Mouse (Mus musculus): ENCODE measurements around the gene Ftsj3. TPM values are rescaled to one million over a fixed set of nuclear protein-coding genes. Genes with fewer than 3 reads are reported as not detected.
A peak's percentile ranks its signal among the peaks of the same experiment; 100 is the strongest.

Ftsj3 gene
- polyA plus RNA-seq (2015; fragmentation: Nextera tagmentation; extraction: Ambion mirVana): 37.4 and 38.3 TPM in 2 replicates

DNA sequence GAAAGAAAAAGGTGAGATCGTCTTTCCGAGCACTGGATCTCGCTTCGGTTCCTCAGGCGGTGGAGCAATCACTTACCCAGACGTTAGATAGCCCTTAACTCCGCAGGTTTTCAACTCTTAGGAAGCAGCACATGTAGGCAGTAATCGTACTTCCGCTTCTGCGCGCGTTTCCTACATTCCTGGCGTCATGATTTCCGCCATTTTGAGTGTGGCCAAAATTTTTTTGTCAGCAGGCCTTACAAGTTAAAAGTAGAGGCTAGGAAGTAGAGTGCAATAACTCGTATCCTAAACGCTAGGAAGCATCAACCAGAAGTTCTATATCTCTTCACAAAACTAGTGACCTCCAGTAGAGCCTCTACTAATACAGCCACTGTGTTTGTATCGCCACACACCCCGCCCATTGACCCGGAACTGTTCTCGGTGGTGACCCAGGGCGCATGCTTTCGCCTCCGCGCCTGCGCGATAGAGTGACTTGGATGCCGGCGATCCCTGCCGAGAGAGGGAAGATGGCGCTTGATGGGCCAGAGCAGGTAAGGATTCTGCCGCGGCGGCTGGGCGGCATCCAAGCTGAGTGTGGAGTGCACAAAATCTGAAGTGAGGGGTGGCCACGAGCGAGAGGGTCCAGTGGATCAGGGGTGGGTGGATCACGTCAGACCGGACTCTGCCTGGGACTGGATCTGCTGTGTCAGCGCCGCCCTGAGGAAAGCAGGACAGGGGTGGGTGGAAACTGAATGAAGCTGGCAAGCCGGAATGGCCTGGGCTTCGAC is at the start of gene Ftsj3, which contains the start of gene Psmc5:
Gene Ftsj3 (minus strand): TSS at position 395 of the 767 bp plus-strand sequence.
Gene Psmc5 (plus strand): TSS at position 470 of the 767 bp plus-strand sequence.
- peaks cover 29% of the 10 kb centered on the region for H3K4me1 ChIP-seq (replicated peaks)
- WGBS: under 1% methylated on average over 42 of the region's 42 CpGs

DNA sequence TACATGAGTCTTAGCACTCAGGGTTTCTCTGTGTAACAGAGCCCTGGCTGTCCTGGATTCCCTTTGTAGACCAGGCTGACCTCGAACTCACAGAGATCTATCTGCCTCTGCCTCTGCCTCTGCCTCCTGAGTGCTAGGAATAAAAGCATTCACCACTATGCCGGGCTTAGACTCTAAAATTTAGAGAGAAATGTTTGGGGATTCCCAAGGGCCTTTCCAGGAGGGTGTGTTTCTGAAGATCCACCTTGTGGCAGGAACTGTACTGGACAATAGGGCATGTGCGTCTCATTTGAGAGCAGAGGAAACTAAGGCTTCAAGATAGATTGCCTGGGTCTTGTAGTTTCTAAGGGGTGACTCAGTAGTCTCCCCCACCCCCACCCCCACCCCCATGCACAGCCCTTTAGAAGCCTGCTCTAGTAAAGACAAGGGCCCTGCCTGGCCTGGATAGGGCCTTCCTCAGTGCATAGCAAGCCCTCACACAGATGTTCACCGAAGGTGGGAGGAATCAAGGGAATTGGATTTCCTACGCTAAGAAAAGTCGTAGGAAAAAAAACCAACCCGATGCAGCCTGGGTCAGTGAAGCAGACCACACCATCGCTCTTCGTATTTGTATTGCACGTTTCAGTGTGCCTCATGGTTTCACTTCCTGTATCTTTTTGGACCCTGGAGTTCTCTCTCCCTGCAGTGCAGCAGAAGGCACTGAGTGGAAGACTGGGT is 49.6 kb upstream of the Ftsj3 start:
- no peak overlapping the region for H3K9ac ChIP-seq
- ATAC-seq (ENCODE audit: low FRiP score): no peak
- H3K4me1 ChIP-seq (replicated peaks): no peaks in the 10 kb centered on the region
- H3K27me3 ChIP-seq: no peaks in the 10 kb centered on the region
- H3K27ac ChIP-seq: no peak overlapping the region
- 86% methylated on average over 10 of the region's 10 CpGs for WGBS
- H3K4me2 ChIP-seq: no peak overlapping the region
- H3K9me3 ChIP-seq: no peaks in the 10 kb centered on the region
- no peaks in the 10 kb centered on the region for H3K36me3 ChIP-seq
- H3K4me3 ChIP-seq: no peak overlapping the region

More for the DNA sequence above, at the start of gene Ftsj3, which contains the start of gene Psmc5:
- Histone ChIP-seq H3K4me3 (peak within 1 kb of the TSS; percentile 84), H3K27me3 (no peaks in the 10 kb centered on the region), H3K9me3 (no peaks in the 10 kb centered on the region), H3K9ac (peak within 1 kb of the TSS; percentile 88), H3K4me2 (peak within 1 kb of the TSS; percentile 99), H3K36me3 (peaks cover 50% of the 10 kb centered on the region), H3K27ac (peak within 1 kb of the TSS; percentile 90)
- ATAC-seq (ENCODE audit: low FRiP score): peak; percentile 97

DNA sequence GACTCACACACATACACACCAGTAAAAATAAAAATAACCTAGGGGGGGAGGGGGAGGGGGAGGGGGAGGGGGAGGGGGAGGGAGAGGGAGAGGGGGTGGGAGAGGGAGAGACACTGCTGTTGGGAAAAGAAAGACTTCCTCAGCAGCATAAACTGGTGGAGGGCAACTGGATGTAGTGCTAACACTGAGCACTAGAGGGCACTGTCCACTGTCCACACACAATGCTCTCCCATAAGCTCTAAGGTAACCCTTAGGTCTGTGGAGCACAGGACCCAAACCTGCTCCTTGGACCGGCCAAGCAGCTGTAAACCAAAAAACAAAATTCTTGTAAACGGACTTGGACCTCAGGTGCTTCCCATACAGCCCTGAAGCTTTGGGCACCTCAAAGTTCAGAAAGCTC is 46.8 kb upstream of the Ftsj3 start:
- Histone ChIP-seq H3K4me2 (no peak overlapping the region), H3K9ac (no peak overlapping the region), H3K36me3 (no peaks in the 10 kb centered on the region), H3K4me3 (no peak overlapping the region), H3K27me3 (no peaks in the 10 kb centered on the region), H3K27ac (no peak overlapping the region), H3K9me3 (no peaks in the 10 kb centered on the region), H3K4me1 (replicated peaks) (no peaks in the 10 kb centered on the region)
- no peak; the same call in 1 of the 2 replicates for ATAC-seq (ENCODE audit: low FRiP score)
- WGBS: 17% methylated on average over 2 of the region's 2 CpGs

DNA sequence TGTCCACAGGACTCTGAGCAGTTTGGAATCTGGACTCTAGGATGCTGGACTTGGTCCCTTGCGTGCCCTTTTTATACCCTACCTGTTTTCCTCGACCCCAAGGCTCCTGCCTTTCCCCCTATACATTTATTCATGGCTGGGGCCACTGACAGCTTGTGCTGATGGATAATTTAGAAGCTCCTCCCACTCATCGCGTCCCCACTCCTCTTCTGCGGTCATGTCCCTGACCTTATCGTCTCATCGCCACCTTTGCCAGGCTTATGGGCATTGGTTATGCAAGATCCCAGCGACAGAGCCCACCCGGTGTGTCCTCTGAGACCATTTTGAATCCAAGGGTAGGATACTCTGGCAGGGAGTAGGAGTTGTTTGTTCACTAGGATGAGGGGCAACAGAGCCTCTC is 45.9 kb upstream of the Ftsj3 start, which contains the start of gene Gh:
Gene Gh (minus strand): TSS at position 101 of the 400 bp plus-strand sequence.
- Histone ChIP-seq H3K27me3 (no peaks in the 10 kb centered on the region), H3K36me3 (no peaks in the 10 kb centered on the region), H3K4me3 (no peak within 1 kb of the TSS), H3K4me2 (no peak within 1 kb of the TSS), H3K4me1 (replicated peaks) (no peaks in the 10 kb centered on the region), H3K9me3 (no peaks in the 10 kb centered on the region), H3K9ac (no peak within 1 kb of the TSS), H3K27ac (no peak within 1 kb of the TSS)
- 75% methylated on average over 9 of the region's 9 CpGs for WGBS
- no peak for ATAC-seq (ENCODE audit: low FRiP score)

DNA sequence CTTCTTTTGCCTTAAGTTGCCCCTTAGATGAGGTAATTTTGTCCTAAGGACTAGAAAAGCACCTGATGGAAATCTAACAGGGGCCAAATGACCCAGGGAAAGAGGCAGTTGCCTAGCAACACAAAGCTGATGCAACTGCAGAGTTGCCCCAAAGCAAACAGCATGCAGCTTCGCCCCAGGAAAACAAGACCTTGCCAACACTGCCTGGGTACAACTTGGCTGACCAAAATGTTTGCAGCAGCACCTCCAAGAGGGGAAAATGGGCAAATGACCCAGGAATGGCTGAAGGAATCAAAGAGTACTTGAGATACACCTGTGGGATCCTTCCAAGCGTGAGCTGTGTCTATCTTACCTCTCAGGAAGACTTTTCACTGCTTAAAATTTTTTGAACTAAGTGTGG is 36.0 kb upstream of the Ftsj3 start:
- Histone ChIP-seq H3K9me3 (no peaks in the 10 kb centered on the region), H3K9ac (no peak overlapping the region), H3K27ac (no peak overlapping the region), H3K4me2 (no peak overlapping the region), H3K4me3 (no peak overlapping the region), H3K4me1 (replicated peaks) (0 out of 2 replicates have a peak, but pooled peaks cover 3% of the 10 kb centered on the region), H3K36me3 (no peaks in the 10 kb centered on the region), H3K27me3 (no peaks in the 10 kb centered on the region)
- ATAC-seq (ENCODE audit: low FRiP score): no peak
- 90% methylated on average over 2 of the region's 2 CpGs for WGBS

DNA sequence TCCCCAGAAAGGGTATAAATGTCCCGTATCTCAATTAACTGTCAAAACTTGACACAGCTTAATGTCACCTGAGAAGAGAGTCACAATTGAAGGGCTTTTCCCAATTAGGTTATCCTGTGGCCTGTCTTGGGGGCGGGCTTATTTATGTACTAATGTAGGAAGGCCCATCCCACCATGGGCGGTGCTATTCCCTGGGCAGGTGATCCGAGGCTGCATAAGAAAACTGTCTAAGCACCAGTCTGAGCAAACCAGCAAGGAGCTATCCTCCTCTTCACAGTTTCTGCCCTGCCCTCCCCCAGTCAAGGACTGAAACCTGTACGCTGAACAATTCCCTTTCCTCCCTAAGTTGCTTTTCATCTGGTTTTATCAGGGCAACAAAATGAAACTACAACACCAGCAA is 34.5 kb upstream of the Ftsj3 start:
- H3K27me3 ChIP-seq: no peaks in the 10 kb centered on the region
- no peak for ATAC-seq (ENCODE audit: low FRiP score)
- H3K4me3 ChIP-seq: no peak overlapping the region
- H3K27ac ChIP-seq: no peak overlapping the region
- no peak overlapping the region for H3K9ac ChIP-seq
- H3K4me1 ChIP-seq (replicated peaks): 0 out of 2 replicates have a peak, but pooled peaks cover 3% of the 10 kb centered on the region
- H3K9me3 ChIP-seq: no peaks in the 10 kb centered on the region
- H3K36me3 ChIP-seq: no peaks in the 10 kb centered on the region
- 92% methylated on average over 5 of the region's 5 CpGs for WGBS
- no peak overlapping the region for H3K4me2 ChIP-seq

DNA sequence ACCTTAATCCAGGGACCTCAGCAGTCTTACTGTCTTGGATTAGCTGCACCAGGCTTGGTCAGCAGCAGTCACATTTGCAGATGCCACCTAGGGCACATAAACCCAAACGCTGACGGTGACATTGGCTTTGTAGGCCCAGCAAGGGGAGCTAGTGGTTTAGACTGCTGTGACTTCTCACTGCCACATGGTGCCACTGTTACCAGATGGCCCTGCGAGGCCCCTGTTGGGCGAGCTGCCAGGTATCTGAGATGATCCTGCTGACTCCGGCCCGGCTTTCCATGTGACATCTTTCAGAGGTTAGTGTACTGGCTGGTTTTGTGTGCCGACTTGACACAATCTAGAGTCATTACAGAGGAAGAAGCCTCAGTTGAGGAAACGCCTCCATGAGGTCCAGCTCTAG is 33.5 kb upstream of the Ftsj3 start:
- WGBS: 65% methylated on average over 8 of the region's 8 CpGs
- Histone ChIP-seq H3K27ac (no peak overlapping the region), H3K4me3 (no peak overlapping the region), H3K9me3 (no peaks in the 10 kb centered on the region), H3K9ac (no peak overlapping the region), H3K36me3 (no peaks in the 10 kb centered on the region), H3K4me1 (replicated peaks) (0 out of 2 replicates have a peak, but pooled peaks cover 3% of the 10 kb centered on the region), H3K4me2 (no peak overlapping the region), H3K27me3 (no peaks in the 10 kb centered on the region)
- no peak for ATAC-seq (ENCODE audit: low FRiP score)

DNA sequence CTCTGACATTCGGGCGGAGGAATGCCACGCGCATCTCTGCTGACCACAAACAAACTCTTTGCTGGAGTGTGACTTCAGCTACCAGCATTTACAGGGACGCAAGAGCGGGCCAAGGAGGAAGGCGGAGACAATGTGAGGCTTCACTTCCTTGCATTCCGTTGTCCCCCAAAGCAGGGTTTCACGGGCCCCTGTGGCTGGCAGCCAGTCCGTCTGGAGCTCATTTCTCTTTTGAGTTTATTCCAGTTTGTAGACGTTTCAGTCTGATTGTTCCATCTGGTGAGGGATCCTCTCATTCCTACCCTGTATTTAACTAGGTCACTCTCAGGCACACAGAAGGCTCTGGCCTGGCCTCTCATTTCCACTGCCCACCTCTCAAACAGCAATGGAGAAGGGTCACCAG is 31.1 kb upstream of the Ftsj3 start:
- H3K4me1 ChIP-seq (replicated peaks): 0 out of 2 replicates have a peak, but pooled peaks cover 3% of the 10 kb centered on the region
- H3K4me3 ChIP-seq: no peak overlapping the region
- no peaks in the 10 kb centered on the region for H3K36me3 ChIP-seq
- no peaks in the 10 kb centered on the region for H3K27me3 ChIP-seq
- no peak overlapping the region for H3K4me2 ChIP-seq
- H3K27ac ChIP-seq: no peak overlapping the region
- no peak for ATAC-seq (ENCODE audit: low FRiP score)
- no peak overlapping the region for H3K9ac ChIP-seq
- 72% methylated on average over 11 of the region's 11 CpGs for WGBS
- no peaks in the 10 kb centered on the region for H3K9me3 ChIP-seq

DNA sequence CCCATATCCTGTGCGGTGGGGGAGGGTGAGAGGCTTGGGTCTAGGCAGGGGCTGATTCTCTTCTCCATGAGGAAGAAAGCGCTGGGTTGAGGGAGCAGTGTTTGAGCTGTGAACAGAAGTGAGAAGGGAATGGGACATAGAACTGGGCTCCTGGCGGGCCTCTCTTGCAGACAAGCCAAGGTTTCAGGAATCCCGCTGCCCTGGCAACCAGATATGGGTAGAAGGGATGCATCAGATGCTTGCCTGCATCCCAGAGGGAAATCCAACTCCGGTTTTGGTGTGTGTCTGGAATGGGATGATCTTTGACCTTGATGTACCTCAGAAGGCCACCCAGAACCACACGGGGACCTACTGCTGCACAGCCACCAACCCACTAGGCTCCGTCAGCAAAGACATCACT is 30.3 kb upstream of the Ftsj3 start:
- H3K36me3 ChIP-seq: no peaks in the 10 kb centered on the region
- H3K4me1 ChIP-seq (replicated peaks): 0 out of 2 replicates have a peak, but pooled peaks cover 3% of the 10 kb centered on the region
- 84% methylated on average over 7 of the region's 7 CpGs for WGBS
- no peak overlapping the region for H3K4me2 ChIP-seq
- H3K27ac ChIP-seq: no peak overlapping the region
- ATAC-seq (ENCODE audit: low FRiP score): no peak
- H3K27me3 ChIP-seq: no peaks in the 10 kb centered on the region
- H3K9ac ChIP-seq: no peak overlapping the region
- no peak overlapping the region for H3K4me3 ChIP-seq
- H3K9me3 ChIP-seq: no peaks in the 10 kb centered on the region

DNA sequence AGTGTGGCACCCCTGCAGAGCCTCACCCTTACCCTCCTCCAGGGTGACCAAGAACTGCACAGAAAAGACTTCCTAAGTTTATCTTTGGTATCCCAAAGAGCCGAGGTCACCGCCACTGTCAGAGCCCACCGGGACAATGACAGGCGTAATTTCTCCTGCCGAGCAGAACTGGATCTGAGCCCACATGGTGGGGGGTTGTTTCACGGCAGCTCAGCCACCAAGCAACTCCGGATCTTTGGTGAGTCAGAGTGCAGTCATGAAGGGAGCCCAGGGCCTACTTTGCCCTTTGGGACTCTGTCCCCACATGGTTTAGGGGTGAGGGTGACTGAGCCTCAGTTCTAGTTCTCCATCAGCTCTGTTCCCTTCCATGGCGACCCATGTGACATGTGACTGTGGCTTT is 28.2 kb upstream of the Ftsj3 start:
- Histone ChIP-seq H3K9me3 (no peaks in the 10 kb centered on the region), H3K9ac (no peak overlapping the region), H3K4me2 (no peak overlapping the region), H3K27ac (no peak overlapping the region), H3K4me1 (replicated peaks) (0 out of 2 replicates have a peak, but pooled peaks cover 3% of the 10 kb centered on the region), H3K36me3 (no peaks in the 10 kb centered on the region), H3K4me3 (no peak overlapping the region), H3K27me3 (no peaks in the 10 kb centered on the region)
- WGBS: 61% methylated on average over 8 of the region's 8 CpGs
- ATAC-seq (ENCODE audit: low FRiP score): no peak

DNA sequence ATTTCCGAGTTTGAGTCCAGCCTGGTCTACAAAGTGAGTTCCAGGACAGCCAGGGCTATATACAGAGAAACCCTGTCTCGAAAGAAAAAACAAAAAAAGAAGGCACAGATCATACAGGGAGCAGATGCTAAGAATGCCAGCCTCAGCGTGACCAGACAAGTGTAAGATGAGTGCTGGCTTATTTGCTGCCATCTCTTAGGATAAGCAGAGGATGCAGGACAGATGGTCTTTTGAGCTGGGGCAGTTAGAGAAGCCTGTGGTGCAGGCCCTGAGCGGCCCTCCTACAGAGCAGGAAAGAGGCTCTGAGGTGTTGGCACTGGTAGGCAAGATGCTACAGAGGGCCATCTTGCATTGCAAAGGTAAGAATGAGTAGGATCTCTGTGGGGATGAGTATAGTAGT is 27.5 kb upstream of the Ftsj3 start:
- no peak overlapping the region for H3K9ac ChIP-seq
- no peak for ATAC-seq (ENCODE audit: low FRiP score)
- 85% methylated on average over 4 of the region's 4 CpGs for WGBS
- H3K27me3 ChIP-seq: no peaks in the 10 kb centered on the region
- no peaks in the 10 kb centered on the region for H3K9me3 ChIP-seq
- H3K4me1 ChIP-seq (replicated peaks): 0 out of 2 replicates have a peak, but pooled peaks cover 3% of the 10 kb centered on the region
- H3K4me2 ChIP-seq: no peak overlapping the region
- no peak overlapping the region for H3K4me3 ChIP-seq
- H3K36me3 ChIP-seq: no peaks in the 10 kb centered on the region
- H3K27ac ChIP-seq: no peak overlapping the region

DNA sequence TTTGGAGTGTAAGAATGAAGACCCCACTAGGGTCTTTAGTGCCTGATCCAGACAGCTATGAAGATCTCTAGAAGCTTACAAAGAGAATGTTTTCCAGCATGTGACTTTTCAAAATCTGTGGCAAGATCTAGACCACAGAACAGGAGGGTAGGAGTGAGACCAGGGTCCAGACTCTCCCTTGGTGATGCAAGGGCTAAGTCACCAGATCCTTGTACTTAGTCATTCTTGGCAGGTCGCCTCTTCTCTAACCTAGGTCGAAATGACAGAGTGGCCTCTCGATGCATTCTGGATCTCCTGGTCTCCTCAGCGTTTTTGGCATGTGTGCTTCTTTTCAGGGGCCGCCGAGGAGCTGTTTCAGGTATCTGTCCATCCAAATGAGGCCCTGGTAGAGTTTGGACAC is 26.6 kb upstream of the Ftsj3 start:
- Histone ChIP-seq H3K36me3 (no peaks in the 10 kb centered on the region), H3K4me3 (no peak overlapping the region), H3K27me3 (no peaks in the 10 kb centered on the region), H3K9ac (no peak overlapping the region), H3K27ac (no peak overlapping the region), H3K4me2 (no peak overlapping the region), H3K9me3 (no peaks in the 10 kb centered on the region), H3K4me1 (replicated peaks) (0 out of 2 replicates have a peak, but pooled peaks cover 3% of the 10 kb centered on the region)
- no peak for ATAC-seq (ENCODE audit: low FRiP score)
- 88% methylated on average over 6 of the region's 6 CpGs for WGBS
